Mouse (Mus musculus): ENCODE results near the gene Olfr385.

DNA sequence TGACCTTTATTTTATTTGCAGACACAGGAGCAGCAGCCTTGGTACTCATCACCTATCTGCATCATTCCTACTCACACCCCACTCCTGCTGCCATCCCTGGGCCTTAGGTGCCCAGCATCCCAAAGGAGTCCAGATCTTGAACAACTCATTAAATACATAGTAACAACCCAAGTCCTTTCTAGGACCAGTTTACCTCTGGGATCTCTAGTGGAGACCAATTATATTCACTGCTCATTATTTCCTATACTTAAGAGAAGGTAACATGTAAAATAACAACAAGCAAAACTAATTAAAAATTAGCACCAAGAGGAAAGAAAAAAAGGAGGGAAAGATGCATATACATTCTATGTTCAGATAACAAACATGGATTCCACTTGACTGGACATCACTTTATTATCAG, at the start of gene Olfr385:
- TF ChIP-seq CTCF (IDR thresholded peaks at IDR 0.05; ENCODE audit: borderline replicate concordance, insufficient read depth, low read length) = no peak
- TF ChIP-seq POLR2A (IDR thresholded peaks at IDR 0.05; ENCODE audit: low read depth, low read length) = no peak
